Mouse (Mus musculus) erythroid progenitor cell, adult 5-6 weeks (primary cell): ENCODE measurements around the gene Drg2. TPM values are rescaled to one million over a fixed set of nuclear protein-coding genes. Genes with fewer than 3 reads are reported as not detected.
A peak's percentile ranks its signal among the peaks of the same experiment; 100 is the strongest.

Experiments used
- ATAC-seq: replicated peaks from 2 replicates; pipeline ENCODE4 v1.8.0; 2016; ENCODE audit warnings: moderate number of reproducible peaks, mild to moderate bottlenecking, moderate TSS enrichment, inconsistent platforms; ENCODE audit not compliant: poor library complexity, low FRiP score, severe bottlenecking
- total RNA-seq, 2 experiments: library from RNA; stranded (forward) in 1 of 2; stranded (reverse) in 1 of 2; fragments of 150-400 nt in 1 of 2; fragments of 186-747, 209-891 nt in 1 of 2; gene quantifications; 2 replicates each; pipeline versions ENCODE4 v1.2.3 to v1.2.4; 2015 to 2017; ENCODE audit warnings: low replicate concordance in 2 of 2

The Drg2 gene
- total RNA-seq, 2 experiments from 2014 or later = 9.6 to 25.8 TPM

- ATAC-seq = no peak
Measured at GRCm38 (mm10) chr11:60457973-60458372, 3.6 kb downstream of the Drg2 start.

GRCm38 (mm10) chr11:60465943-60466380 lies 11.6 kb downstream of the Drg2 start:
- ATAC-seq = no peak

GRCm38 (mm10) chr11:60469039-60469438 lies 14.6 kb downstream of the Drg2 start, which contains the start of gene Myo15:
Gene Myo15 (plus strand): TSS chr11:60469339.
- no peak for ATAC-seq

GRCm38 (mm10) chr11:60470743-60471142 lies 16.4 kb downstream of the Drg2 start:
- ATAC-seq = no peak

- ATAC-seq = no peak
Measured at GRCm38 (mm10) chr11:60474534-60474933, 20.1 kb downstream of the Drg2 start.

GRCm38 (mm10) chr11:60475668-60476362 lies 21.4 kb downstream of the Drg2 start:
- no peak for ATAC-seq

- ATAC-seq = no peak
Measured at GRCm38 (mm10) chr11:60478121-60478520, 23.7 kb downstream of the Drg2 start.

GRCm38 (mm10) chr11:60486267-60486666 lies 31.9 kb downstream of the Drg2 start:
- ATAC-seq = peak; percentile 92

GRCm38 (mm10) chr11:60492726-60493125 lies 38.3 kb downstream of the Drg2 start:
- no peak for ATAC-seq

- no peak for ATAC-seq
Measured at GRCm38 (mm10) chr11:60495692-60496091, 41.3 kb downstream of the Drg2 start.

- ATAC-seq = no peak
Measured at GRCm38 (mm10) chr11:60507281-60507680, 52.9 kb downstream of the Drg2 start.

- ATAC-seq = peak; percentile 69
Measured at GRCm38 (mm10) chr11:60508950-60509349, 54.6 kb downstream of the Drg2 start.

- ATAC-seq = peak; percentile 67
Measured at GRCm38 (mm10) chr11:60509500-60509899, 55.1 kb downstream of the Drg2 start.

GRCm38 (mm10) chr11:60511893-60512292 lies 57.5 kb downstream of the Drg2 start:
- ATAC-seq = no peak

GRCm38 (mm10) chr11:60512520-60512919 lies 58.1 kb downstream of the Drg2 start:
- ATAC-seq = no peak

GRCm38 (mm10) chr11:60514941-60515340 lies 60.5 kb downstream of the Drg2 start:
- no peak for ATAC-seq

- ATAC-seq = no peak
Measured at GRCm38 (mm10) chr11:60518305-60518704, 63.9 kb downstream of the Drg2 start.

Other genes starting within 250 kb of the Drg2 start
- gene Srebf1, start 232.0 kb upstream of the Drg2 start, total RNA-seq (2015; ENCODE audit: low replicate concordance) = 6.3 and 10.8 TPM in 2 replicates
- 10.7 and 34.9 TPM in 2 replicates for gene Srebf1, start 232.0 kb upstream of the Drg2 start, total RNA-seq (2017; ENCODE audit: low replicate concordance)
- gene Tom1l2, start 101.7 kb upstream of the Drg2 start, total RNA-seq (2015; ENCODE audit: low replicate concordance) = 3.8 and 9.7 TPM in 2 replicates
- 3.6 and 3.9 TPM in 2 replicates for gene Tom1l2, start 101.7 kb upstream of the Drg2 start, total RNA-seq (2017; ENCODE audit: low replicate concordance)
- not detected in 2 replicates for gene Drc3, start 101.3 kb upstream of the Drg2 start, total RNA-seq (2015; ENCODE audit: low replicate concordance)
- not detected in 2 replicates for gene Drc3, start 101.3 kb upstream of the Drg2 start, total RNA-seq (2017; ENCODE audit: low replicate concordance)
- gene Gid4, start 37.4 kb upstream of the Drg2 start, total RNA-seq (2015; ENCODE audit: low replicate concordance) = 6.8 and 12.6 TPM in 2 replicates
- gene Gid4, start 37.4 kb upstream of the Drg2 start, total RNA-seq (2017; ENCODE audit: low replicate concordance) = 8.2 and 13.0 TPM in 2 replicates
- gene Atpaf2, start 36.1 kb upstream of the Drg2 start, total RNA-seq (2015; ENCODE audit: low replicate concordance) = 11.9 and 12.2 TPM in 2 replicates
- 21.1 and 31.8 TPM in 2 replicates for gene Atpaf2, start 36.1 kb upstream of the Drg2 start, total RNA-seq (2017; ENCODE audit: low replicate concordance)
- 0.72 and 2.1 TPM in 2 replicates for gene Myo15, start 14.7 kb downstream of the Drg2 start, total RNA-seq (2015; ENCODE audit: low replicate concordance)
- 3.9 and 5.4 TPM in 2 replicates for gene Myo15, start 14.7 kb downstream of the Drg2 start, total RNA-seq (2017; ENCODE audit: low replicate concordance)
- gene Alkbh5, start 81.8 kb downstream of the Drg2 start, total RNA-seq (2015; ENCODE audit: low replicate concordance) = 20.5 TPM in 2 replicates
- gene Alkbh5, start 81.8 kb downstream of the Drg2 start, total RNA-seq (2017; ENCODE audit: low replicate concordance) = 18.8 and 21.3 TPM in 2 replicates
- 5.4 and 19.1 TPM in 2 replicates for gene Llgl1, start 245.1 kb downstream of the Drg2 start, total RNA-seq (2015; ENCODE audit: low replicate concordance)
- gene Llgl1, start 245.1 kb downstream of the Drg2 start, total RNA-seq (2017; ENCODE audit: low replicate concordance) = 6.9 and 9.2 TPM in 2 replicates